Mouse (Mus musculus): ENCODE results near the gene Tyw1. TPM values are rescaled to one million over a fixed set of nuclear protein-coding genes. Genes with fewer than 3 reads are reported as not detected.

Tyw1 gene
- polyA plus RNA-seq, 1 experiment from 2014 or later = 22.9 TPM

DNA sequence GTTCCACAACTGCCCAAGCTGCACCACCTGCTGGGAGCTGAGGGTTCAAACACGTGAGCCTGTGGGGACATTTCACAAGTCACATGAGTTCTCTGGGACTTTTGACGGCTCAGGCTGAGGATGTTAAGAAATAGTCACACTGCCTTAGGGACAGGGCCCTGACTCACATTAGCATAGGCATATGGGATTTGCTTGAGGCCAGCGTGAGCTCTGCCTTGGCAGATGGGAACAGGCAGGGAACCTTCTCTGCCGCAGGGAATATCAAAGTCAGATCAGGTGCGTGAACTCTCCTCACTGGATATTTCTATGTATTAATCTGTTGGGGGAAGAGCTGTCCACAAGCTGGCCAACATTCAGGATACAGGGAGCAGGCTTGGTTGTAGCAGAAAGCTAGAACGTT, 112.8 kb downstream of the Tyw1 start:
- 84% methylated on average over 6 of the region's 6 CpGs for WGBS
- no peak for ATAC-seq (replicated peaks)
- H3K27me3 ChIP-seq (replicated peaks) = no peaks in the 10 kb centered on the region
- no peaks in the 10 kb centered on the region for H3K4me1 ChIP-seq
- no peak overlapping the region for H3K9ac ChIP-seq
- no peak overlapping the region for H3K27ac ChIP-seq
- H3K4me2 ChIP-seq = no peak overlapping the region
- H3K36me3 ChIP-seq (replicated peaks) = no peaks in the 10 kb centered on the region
- H3K9me3 ChIP-seq = no peaks in the 10 kb centered on the region
- no peak overlapping the region for H3K4me3 ChIP-seq

DNA sequence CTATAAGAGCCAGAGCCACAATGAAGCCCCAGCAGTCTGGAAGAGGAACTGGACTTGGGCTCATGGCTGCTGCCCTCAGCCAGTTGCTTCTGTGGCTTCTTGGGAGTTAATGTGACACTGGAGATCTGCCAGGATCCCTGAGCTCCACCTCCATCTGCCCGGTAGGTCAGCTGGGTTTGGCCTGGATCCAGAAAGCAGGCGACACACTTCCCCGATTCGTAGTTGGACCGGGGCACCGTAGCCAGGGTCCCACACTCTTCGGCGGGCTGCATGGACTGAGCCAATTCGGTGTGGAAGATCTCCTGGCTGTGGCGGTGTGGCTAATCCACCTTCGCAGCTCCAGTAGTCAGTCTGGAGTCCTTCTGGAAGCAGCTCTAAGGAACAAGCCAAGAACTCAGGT, 113.8 kb downstream of the Tyw1 start, which contains the start of gene Caln1:
Gene Caln1, plus strand, starts transcription at position 219 of the 400 bp plus-strand sequence.
- 69% methylated on average over 11 of the region's 11 CpGs for WGBS
- no peaks in the 10 kb centered on the region for H3K36me3 ChIP-seq (replicated peaks)
- no peak within 1 kb of the TSS for H3K4me3 ChIP-seq
- ATAC-seq (replicated peaks) = no peak
- H3K27me3 ChIP-seq (replicated peaks) = no peaks in the 10 kb centered on the region
- no peak within 1 kb of the TSS for H3K4me2 ChIP-seq
- H3K4me1 ChIP-seq = no peaks in the 10 kb centered on the region
- H3K9ac ChIP-seq = no peak within 1 kb of the TSS
- no peak within 1 kb of the TSS for H3K27ac ChIP-seq
- no peaks in the 10 kb centered on the region for H3K9me3 ChIP-seq

DNA sequence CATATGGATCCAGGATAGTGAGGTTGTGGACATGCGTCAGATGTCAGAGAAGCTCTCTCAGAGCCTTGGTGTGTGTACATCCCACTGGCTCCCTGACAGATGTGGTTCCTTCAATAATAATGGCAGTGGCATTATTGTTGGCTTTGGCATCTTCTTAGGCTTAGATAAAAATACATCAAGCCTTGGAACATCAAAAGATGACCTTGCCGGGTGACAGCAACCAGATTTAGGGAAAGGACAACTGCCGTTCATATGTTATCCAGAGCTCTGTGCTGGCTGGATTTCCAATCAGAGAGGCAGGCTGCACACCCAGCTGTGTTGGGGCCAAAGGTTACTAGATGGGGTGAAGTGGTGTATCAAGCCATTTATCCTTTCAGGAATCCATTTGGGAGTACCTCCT, 120.0 kb downstream of the Tyw1 start:
- WGBS = 94% methylated on average over 3 of the region's 3 CpGs

DNA sequence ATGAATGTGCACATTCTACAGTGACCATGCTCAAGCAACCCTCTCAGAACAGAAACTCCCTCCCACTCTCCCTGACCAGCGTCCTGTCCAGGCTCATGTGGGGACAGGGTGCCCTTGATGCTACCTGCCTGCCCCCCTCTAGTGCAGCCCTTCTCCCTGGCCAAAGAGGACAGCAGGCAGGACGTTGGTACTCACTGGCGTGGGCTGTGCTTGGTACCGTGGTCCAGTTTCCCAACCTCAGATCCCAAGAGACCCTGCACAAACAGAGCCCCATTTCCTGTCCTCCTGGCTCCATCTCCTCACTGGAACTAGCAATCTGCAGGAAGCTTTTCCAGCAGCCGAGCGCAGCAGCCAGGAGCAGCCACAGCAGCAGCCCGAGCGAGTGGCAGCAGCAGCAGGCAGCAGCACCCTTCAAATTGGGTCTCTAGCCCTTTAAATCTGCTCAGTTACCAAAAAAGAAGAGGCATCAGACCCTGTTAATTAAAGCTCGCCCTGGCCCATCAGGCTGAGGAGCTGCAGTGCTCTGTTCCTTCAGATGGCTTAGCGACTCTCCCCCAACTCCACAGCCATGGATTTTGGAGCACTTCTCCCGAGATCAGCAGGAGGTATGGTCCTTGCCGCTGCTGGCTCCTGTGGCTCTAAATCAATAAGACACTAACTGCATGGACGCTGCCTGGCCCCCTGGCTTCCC, 128.9 kb downstream of the Tyw1 start, which contains the start of gene A330070K13Rik:
Gene A330070K13Rik, minus strand, starts transcription at position 410 of the 691 bp plus-strand sequence.
- no peak within 1 kb of the TSS for H3K27ac ChIP-seq

More for the DNA sequence above, 120.0 kb downstream of the Tyw1 start:
- Histone ChIP-seq H3K36me3 (replicated peaks) (no peaks in the 10 kb centered on the region), H3K27ac (no peak overlapping the region), H3K4me1 (no peaks in the 10 kb centered on the region), H3K27me3 (replicated peaks) (no peaks in the 10 kb centered on the region), H3K4me2 (no peak overlapping the region), H3K9me3 (no peaks in the 10 kb centered on the region), H3K4me3 (no peak overlapping the region), H3K9ac (no peak overlapping the region)
- no peak for ATAC-seq (replicated peaks)

DNA sequence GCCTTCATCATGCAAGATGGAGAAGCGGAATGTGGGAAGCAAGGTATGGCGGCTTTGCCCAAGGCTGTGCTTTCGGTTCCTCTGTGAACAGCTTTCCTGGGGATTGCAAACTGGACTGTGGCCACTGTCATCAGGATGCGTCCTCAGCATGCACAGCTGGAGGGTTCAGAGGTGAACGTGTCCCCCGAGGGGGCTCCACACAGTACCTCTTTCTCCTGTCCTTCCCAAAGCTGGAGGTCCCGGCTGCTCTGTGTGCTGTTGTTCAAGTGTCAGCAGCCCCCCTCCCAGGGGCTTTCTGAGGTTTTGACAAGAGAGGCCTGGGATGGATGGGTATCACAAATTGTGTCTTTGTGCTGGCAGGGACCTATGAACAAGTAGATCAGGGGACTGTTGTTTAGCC, 131.0 kb downstream of the Tyw1 start:
- Histone ChIP-seq H3K36me3 (replicated peaks) (no peaks in the 10 kb centered on the region), H3K9ac (no peak overlapping the region), H3K27ac (no peak overlapping the region), H3K27me3 (replicated peaks) (no peaks in the 10 kb centered on the region; the same call in 1 of the 2 replicates), H3K4me2 (no peak overlapping the region), H3K9me3 (no peaks in the 10 kb centered on the region), H3K4me1 (peaks cover 10% of the 10 kb centered on the region), H3K4me3 (no peak overlapping the region)
- ATAC-seq (replicated peaks) = no peak
- 59% methylated on average over 7 of the region's 7 CpGs for WGBS

More for the DNA sequence above, 128.9 kb downstream of the Tyw1 start, which contains the start of gene A330070K13Rik:
- Histone ChIP-seq H3K36me3 (replicated peaks) (no peaks in the 10 kb centered on the region), H3K4me3 (peak within 1 kb of the TSS; percentile 28), H3K4me2 (peak within 1 kb of the TSS; percentile 53), H3K4me1 (peaks cover 10% of the 10 kb centered on the region), H3K27me3 (replicated peaks) (no peaks in the 10 kb centered on the region; the same call in 1 of the 2 replicates), H3K9ac (peak within 1 kb of the TSS; percentile 34; the same call in 1 of the 2 replicates), H3K9me3 (no peaks in the 10 kb centered on the region)
- ATAC-seq (replicated peaks) = no peak
- 13% methylated on average over 13 of the region's 13 CpGs for WGBS

Other genes starting within 250 kb of the Tyw1 start
- 40.1 and 42.4 TPM in 2 replicates for gene Asl, start 226.4 kb upstream of the Tyw1 start, polyA plus RNA-seq (2015; fragmentation: Nextera tagmentation; extraction: Ambion mirVana)
- gene Crcp, start 226.3 kb upstream of the Tyw1 start, polyA plus RNA-seq (2015; fragmentation: Nextera tagmentation; extraction: Ambion mirVana) = 88.6 and 91.3 TPM in 2 replicates
- 54.7 and 59.4 TPM in 2 replicates for gene Tpst1, start 182.3 kb upstream of the Tyw1 start, polyA plus RNA-seq (2015; fragmentation: Nextera tagmentation; extraction: Ambion mirVana)
- gene Kctd7, start 110.8 kb upstream of the Tyw1 start, polyA plus RNA-seq (2015; fragmentation: Nextera tagmentation; extraction: Ambion mirVana) = 18.0 and 19.9 TPM in 2 replicates
- 41.1 and 46.4 TPM in 2 replicates for gene Rabgef1, start 83.8 kb upstream of the Tyw1 start, polyA plus RNA-seq (2015; fragmentation: Nextera tagmentation; extraction: Ambion mirVana)
- 26.2 and 27.6 TPM in 2 replicates for gene Tmem248, start 38.5 kb upstream of the Tyw1 start, polyA plus RNA-seq (2015; fragmentation: Nextera tagmentation; extraction: Ambion mirVana)
- 48.5 and 55.1 TPM in 2 replicates for gene Sbds, start 89 bp upstream of the Tyw1 start, polyA plus RNA-seq (2015; fragmentation: Nextera tagmentation; extraction: Ambion mirVana)
- 23.3 and 26.7 TPM in 2 replicates for gene Caln1, start 113.8 kb downstream of the Tyw1 start, polyA plus RNA-seq (2015; fragmentation: Nextera tagmentation; extraction: Ambion mirVana)
- gene A330070K13Rik, start 129.0 kb downstream of the Tyw1 start, polyA plus RNA-seq (2015; fragmentation: Nextera tagmentation; extraction: Ambion mirVana) = not detected in 2 replicates